Mouse (Mus musculus) G1E (cell line): ENCODE measurements around the gene Fgfr2.

ENCODE experiments used
- CTCF ChIP-seq: IDR thresholded peaks from 2 replicates; pipeline ENCODE4 v1.5.1; 2012; ENCODE audit warnings: low read depth, low read length, inconsistent platforms, mixed read lengths
- GATA1 ChIP-seq: IDR thresholded peaks from 2 replicates; pipeline ENCODE4 v1.6.1; 2012; ENCODE audit warnings: borderline replicate concordance, low read length, inconsistent platforms, mixed read lengths
- GATA2 ChIP-seq: IDR thresholded peaks from 2 replicates; pipeline ENCODE4 v1.6.1; 2012; ENCODE audit warnings: low read depth, low read length, inconsistent platforms, borderline replicate concordance
- POLR2AphosphoS5 ChIP-seq: IDR thresholded peaks from 2 replicates; pipeline ENCODE4 v1.6.1; 2012; ENCODE audit warnings: low read depth, low read length, inconsistent platforms; ENCODE audit not compliant: insufficient replicate concordance
- TAL1 ChIP-seq: conservative IDR thresholded peaks from 2 replicates; pipeline ENCODE4 v1.6.1; 2012; ENCODE audit warnings: low read depth, low read length, inconsistent platforms, mixed read lengths

GRCm38 (mm10) chr7:130696347-130697234, 2426.6 kb downstream of the Fgfr2 start:
- TF ChIP-seq CTCF (no peak), TAL1 (no peak), POLR2AphosphoS5 (no peak), GATA1 (no peak), GATA2 (no peak)
